Mouse (Mus musculus): ENCODE data around the gene Resp18. TPM values are rescaled to one million over a fixed set of nuclear protein-coding genes. Genes with fewer than 3 reads are reported as not detected.
A peak's percentile ranks its signal among the peaks of the same experiment; 100 is the strongest.

Gene Resp18
- polyA plus RNA-seq, 1 experiment from 2014 or later = 12.9 TPM

DNA sequence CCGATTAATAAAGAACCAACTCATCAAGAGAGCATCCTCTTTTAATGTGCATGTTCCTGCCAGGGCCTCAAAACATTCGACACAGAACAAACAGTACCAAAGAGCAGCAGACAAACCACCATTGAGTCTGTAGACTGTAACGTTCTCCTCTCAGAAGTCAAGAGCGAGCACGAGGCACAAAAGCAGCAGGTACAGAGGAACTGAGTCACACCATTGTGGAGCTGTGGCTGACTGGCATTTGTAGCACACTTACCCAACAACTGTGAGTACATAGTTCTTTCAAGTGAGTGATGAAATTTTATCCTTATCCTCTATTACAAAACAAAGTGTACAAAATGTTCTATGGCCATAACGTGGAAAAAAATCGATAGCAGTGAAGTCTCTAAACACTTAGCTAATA lies 6.7 kb upstream of the Resp18 start:
- Histone ChIP-seq H3K36me3 (ENCODE audit: control insufficient read depth, insufficient read depth) (no peaks in the 10 kb centered on the region), H3K27ac (ENCODE audit: low read depth, low read length) (no peak overlapping the region), H3K27me3 (replicated peaks; ENCODE audit: control insufficient read depth, insufficient read depth, low read length) (no peaks in the 10 kb centered on the region), H3K4me2 (replicated peaks; ENCODE audit: low read depth) (no peak overlapping the region), H3K9me3 (ENCODE audit: control insufficient read depth) (no peaks in the 10 kb centered on the region), H3K4me3 (ENCODE audit: low read depth, low read length) (no peak overlapping the region), H3K9ac (ENCODE audit: low read depth, low read length) (no peak overlapping the region), H3K4me1 (replicated peaks; ENCODE audit: control insufficient read depth, insufficient read depth, low read length) (no peaks in the 10 kb centered on the region)
- no peak for TF ChIP-seq CTCF (IDR thresholded peaks at IDR 0.05; ENCODE audit: low read depth)
- no peak for ATAC-seq
- WGBS = 83% methylated on average over 7 of the region's 7 CpGs

DNA sequence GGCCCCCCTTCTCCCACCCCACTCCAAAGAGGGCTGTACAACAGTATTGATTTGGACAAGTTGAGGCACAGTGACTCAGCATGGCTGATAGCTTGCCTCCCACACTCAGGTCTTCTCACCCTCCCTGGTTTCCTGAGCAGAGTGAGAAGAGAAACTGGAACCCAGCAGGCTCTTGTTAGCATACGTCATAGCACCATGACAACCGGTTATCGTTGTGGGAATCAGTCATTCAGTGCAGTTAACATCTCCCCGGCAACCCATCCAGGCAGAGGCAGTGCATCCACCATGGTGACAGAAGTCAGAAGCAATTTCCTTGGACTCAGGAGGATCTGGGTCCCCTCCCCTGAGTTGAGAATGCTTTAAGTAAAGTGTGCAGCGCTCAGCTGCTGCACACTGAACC lies 4.8 kb upstream of the Resp18 start:
- Histone ChIP-seq H3K4me3 (ENCODE audit: low read depth, low read length) (no peak overlapping the region), H3K4me1 (replicated peaks; ENCODE audit: control insufficient read depth, insufficient read depth, low read length) (no peaks in the 10 kb centered on the region), H3K9ac (ENCODE audit: low read depth, low read length) (no peak overlapping the region), H3K9me3 (ENCODE audit: control insufficient read depth) (no peaks in the 10 kb centered on the region), H3K27me3 (replicated peaks; ENCODE audit: control insufficient read depth, insufficient read depth, low read length) (peaks cover 2% of the 10 kb centered on the region; the same call in 1 of the 2 replicates), H3K27ac (ENCODE audit: low read depth, low read length) (no peak overlapping the region), H3K4me2 (replicated peaks; ENCODE audit: low read depth) (no peak overlapping the region), H3K36me3 (ENCODE audit: control insufficient read depth, insufficient read depth) (no peaks in the 10 kb centered on the region)
- ATAC-seq = no peak
- WGBS = 54% methylated on average over 5 of the region's 5 CpGs
- TF ChIP-seq CTCF (IDR thresholded peaks at IDR 0.05; ENCODE audit: low read depth) = no peak

DNA sequence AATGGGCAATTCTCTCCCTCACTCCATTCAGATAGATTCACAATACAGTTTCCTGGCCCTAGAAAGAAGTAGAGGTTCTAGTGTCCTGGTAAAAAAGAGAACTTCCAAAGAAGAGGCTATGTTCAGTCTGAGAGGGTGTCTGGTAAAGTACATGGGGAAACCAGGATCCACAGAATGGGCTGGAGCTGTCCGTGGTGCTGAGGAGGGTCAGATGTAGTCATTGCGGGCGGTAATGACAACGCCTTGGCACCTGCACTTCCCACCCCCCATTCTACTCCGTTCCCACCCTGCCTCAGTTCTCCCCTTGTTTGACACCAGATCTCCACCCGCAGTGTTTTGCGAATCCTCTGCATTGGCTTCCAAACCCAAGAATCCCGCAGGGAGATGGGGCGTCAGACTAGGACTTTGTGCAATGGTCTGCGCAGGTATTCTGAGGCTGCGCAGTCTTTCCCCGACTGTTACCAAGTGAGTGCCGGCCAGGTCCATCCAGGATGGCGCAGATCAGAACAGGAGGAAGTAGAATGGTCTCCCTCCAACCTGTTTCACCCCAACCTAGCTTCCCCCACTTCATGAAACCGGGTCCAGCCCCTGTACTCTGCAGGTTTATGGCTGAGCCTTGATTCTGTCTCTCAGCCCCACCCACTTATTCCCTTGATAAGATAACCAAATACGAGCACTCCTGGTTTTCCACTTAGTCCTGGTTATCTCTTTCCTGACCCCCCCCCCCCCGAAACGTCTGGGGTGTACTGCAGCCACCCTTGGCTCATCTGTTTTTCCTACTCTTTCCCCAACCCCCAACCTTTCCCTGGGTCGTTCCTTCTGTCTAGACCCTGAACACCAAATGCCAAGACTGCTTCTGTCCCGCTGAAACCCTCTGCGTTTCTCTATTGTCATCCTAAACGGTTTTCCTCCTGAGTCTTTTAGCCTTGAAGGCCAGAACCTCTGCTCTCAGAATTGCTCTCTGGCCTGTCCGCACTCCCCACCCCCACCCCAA lies 723 bp downstream of the Resp18 start:
- no peak for ATAC-seq
- H3K4me3 ChIP-seq (ENCODE audit: low read depth, low read length) = no peak overlapping the region

DNA sequence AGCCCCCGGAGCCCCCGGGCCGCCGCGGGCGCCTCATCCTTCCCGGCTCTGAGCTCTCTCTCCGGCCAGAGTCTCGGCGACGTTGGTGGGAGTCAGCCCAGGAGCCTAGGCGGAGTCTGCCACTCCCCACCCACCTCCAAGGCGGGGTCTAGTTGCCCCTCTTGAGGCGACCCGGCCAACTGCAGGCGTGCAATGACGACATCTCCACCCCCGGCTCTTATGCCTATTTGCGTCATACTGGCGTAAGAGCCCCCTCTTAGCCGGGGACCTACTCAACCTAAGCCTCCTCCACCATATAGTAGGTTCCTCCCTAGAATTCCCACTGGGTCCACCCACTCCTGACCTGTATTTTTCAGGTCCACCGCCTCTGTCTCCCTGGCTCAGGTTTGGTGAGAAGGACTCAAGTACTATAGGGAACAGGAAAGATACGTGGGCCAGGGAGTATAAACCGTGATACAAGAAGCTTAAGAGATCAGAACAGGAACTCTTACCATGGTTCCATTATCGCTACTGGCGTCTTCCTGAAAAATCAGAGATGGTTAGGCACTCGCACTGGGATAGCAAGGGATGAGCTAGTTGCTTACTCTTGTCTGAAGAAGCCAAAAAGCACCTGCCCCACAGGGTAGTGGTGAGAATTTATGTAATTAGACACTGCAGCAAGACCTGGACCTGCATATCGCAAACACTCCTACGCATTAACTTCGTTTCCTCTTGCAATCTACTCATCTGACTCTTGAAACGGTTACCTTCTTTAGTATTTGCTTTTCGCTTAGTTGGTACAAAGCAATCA lies 13.9 kb downstream of the Resp18 start, which contains the start of gene Ptprn:
Gene Ptprn, minus strand, starts transcription at position 412 of the 790 bp plus-strand sequence.
- peaks cover 40% of the 10 kb centered on the region for H3K27me3 ChIP-seq (replicated peaks; ENCODE audit: control insufficient read depth, insufficient read depth, low read length)
- peak within 1 kb of the TSS; percentile 11; the same call in 1 of the 2 replicates for H3K4me3 ChIP-seq (ENCODE audit: low read depth, low read length)
- H3K4me1 ChIP-seq (replicated peaks; ENCODE audit: control insufficient read depth, insufficient read depth, low read length) = no peaks in the 10 kb centered on the region
- H3K9ac ChIP-seq (ENCODE audit: low read depth, low read length) = no peak within 1 kb of the TSS
- no peaks in the 10 kb centered on the region for H3K9me3 ChIP-seq (ENCODE audit: control insufficient read depth)
- 12% methylated on average over 31 of the region's 32 CpGs for WGBS
- no peak for ATAC-seq
- no peaks in the 10 kb centered on the region for H3K36me3 ChIP-seq (ENCODE audit: control insufficient read depth, insufficient read depth)
- H3K27ac ChIP-seq (ENCODE audit: low read depth, low read length) = no peak within 1 kb of the TSS
- no peak for TF ChIP-seq CTCF (IDR thresholded peaks at IDR 0.05; ENCODE audit: low read depth)
- no peak within 1 kb of the TSS for H3K4me2 ChIP-seq (replicated peaks; ENCODE audit: low read depth)

More for the DNA sequence above, 723 bp downstream of the Resp18 start:
- peaks cover 15% of the 10 kb centered on the region for H3K27me3 ChIP-seq (replicated peaks; ENCODE audit: control insufficient read depth, insufficient read depth, low read length)
- H3K9me3 ChIP-seq (ENCODE audit: control insufficient read depth) = no peaks in the 10 kb centered on the region
- H3K4me1 ChIP-seq (replicated peaks; ENCODE audit: control insufficient read depth, insufficient read depth, low read length) = no peaks in the 10 kb centered on the region
- no peak overlapping the region for H3K27ac ChIP-seq (ENCODE audit: low read depth, low read length)
- no peak overlapping the region for H3K9ac ChIP-seq (ENCODE audit: low read depth, low read length)
- H3K36me3 ChIP-seq (ENCODE audit: control insufficient read depth, insufficient read depth) = no peaks in the 10 kb centered on the region
- no peak for TF ChIP-seq CTCF (IDR thresholded peaks at IDR 0.05; ENCODE audit: low read depth)
- H3K4me2 ChIP-seq (replicated peaks; ENCODE audit: low read depth) = no peak overlapping the region
- 6% methylated on average over 23 of the region's 23 CpGs for WGBS

DNA sequence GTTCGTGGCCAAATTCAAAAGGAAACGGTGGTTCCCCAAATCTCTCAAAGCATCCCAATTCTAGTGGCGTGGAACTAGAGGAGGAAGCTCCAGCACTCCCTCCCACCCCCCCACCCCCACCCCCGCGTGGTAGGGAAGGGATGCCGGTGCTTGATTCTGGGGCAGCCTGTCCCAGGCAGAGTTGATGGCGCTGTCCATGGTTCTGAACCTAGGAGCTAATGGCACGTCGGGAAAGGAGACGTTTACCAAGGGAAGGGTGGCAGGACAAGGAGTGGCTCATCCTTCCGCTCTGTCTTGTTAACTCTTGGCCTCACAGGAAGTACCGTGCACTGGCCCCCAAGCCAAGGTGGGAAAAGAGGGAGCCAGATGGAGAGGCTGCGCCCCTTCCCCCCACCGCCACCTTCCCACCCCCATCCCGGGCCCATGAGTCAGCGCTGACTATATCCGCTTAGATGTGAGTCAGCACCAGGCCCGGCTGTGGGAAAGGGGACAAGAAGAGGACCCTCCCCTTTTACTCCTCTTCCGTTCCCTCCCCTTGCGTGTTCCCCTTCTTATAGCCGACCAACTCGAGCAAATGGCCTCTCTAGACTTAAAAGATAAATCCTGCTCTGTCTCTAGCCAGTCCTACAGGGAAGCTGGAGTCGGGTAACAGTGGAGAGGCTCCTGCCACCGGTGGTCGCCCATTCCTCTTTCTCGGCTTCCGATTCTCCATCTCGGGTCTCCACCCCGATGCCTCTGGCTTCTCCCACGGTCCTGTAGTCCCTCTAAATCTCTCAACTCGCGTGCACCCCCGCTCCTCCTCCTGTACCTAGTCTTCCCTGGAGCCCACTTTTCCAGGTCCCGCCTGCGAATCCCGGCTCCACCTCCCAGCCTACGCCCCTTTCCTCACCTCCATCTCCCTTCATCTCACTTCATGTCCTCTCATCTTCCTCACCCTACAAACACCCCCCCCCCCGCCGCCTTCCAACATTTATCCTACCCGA lies 15.0 kb downstream of the Resp18 start:
- 0 out of 2 replicates have a peak overlapping the region, but pooled peaks have one; percentile 6 for H3K4me2 ChIP-seq (replicated peaks; ENCODE audit: low read depth)
- H3K36me3 ChIP-seq (ENCODE audit: control insufficient read depth, insufficient read depth) = no peaks in the 10 kb centered on the region
- ATAC-seq = peak; percentile 16; the same call in 1 of the 2 replicates
- no peaks in the 10 kb centered on the region for H3K9me3 ChIP-seq (ENCODE audit: control insufficient read depth)
- TF ChIP-seq CTCF (IDR thresholded peaks at IDR 0.05; ENCODE audit: low read depth) = no peak
- H3K4me3 ChIP-seq (ENCODE audit: low read depth, low read length) = no peak overlapping the region; the same call in 1 of the 2 replicates
- peaks cover 37% of the 10 kb centered on the region for H3K27me3 ChIP-seq (replicated peaks; ENCODE audit: control insufficient read depth, insufficient read depth, low read length)
- no peaks in the 10 kb centered on the region for H3K4me1 ChIP-seq (replicated peaks; ENCODE audit: control insufficient read depth, insufficient read depth, low read length)
- H3K9ac ChIP-seq (ENCODE audit: low read depth, low read length) = no peak overlapping the region
- H3K27ac ChIP-seq (ENCODE audit: low read depth, low read length) = no peak overlapping the region
- 2% methylated on average over 39 of the region's 40 CpGs for WGBS
